Mouse (Mus musculus): ENCODE data around the gene Cpeb4. TPM values are rescaled to one million over a fixed set of nuclear protein-coding genes. Genes with fewer than 3 reads are reported as not detected.

Gene Cpeb4
- polyA plus RNA-seq, 1 experiment from 2014 or later: 43.4 TPM

GRCm38 (mm10) chr11:31831983-31832382, 40.0 kb upstream of the Cpeb4 start:
- Histone ChIP-seq H3K36me3 (ENCODE audit: control insufficient read depth, insufficient read depth, low read length) (no peaks in the 10 kb centered on the region), H3K9me3 (ENCODE audit: control insufficient read depth, low read length) (no peaks in the 10 kb centered on the region), H3K4me1 (ENCODE audit: control insufficient read depth, insufficient read depth, low read length) (no peaks in the 10 kb centered on the region; the same call in 1 of the 2 replicates), H3K27ac (ENCODE audit: low read depth, low read length) (no peak overlapping the region), H3K9ac (replicated peaks; ENCODE audit: low read depth, low read length) (no peak overlapping the region), H3K4me2 (ENCODE audit: low read depth, low read length) (no peak overlapping the region), H3K4me3 (ENCODE audit: low read depth, low read length) (no peak overlapping the region), H3K27me3 (ENCODE audit: control insufficient read depth, insufficient read depth, low read length) (no peaks in the 10 kb centered on the region)
- 93% methylated on average over 5 of the region's 5 CpGs for WGBS
- no peak for ATAC-seq (ENCODE audit: low read depth)

DNA sequence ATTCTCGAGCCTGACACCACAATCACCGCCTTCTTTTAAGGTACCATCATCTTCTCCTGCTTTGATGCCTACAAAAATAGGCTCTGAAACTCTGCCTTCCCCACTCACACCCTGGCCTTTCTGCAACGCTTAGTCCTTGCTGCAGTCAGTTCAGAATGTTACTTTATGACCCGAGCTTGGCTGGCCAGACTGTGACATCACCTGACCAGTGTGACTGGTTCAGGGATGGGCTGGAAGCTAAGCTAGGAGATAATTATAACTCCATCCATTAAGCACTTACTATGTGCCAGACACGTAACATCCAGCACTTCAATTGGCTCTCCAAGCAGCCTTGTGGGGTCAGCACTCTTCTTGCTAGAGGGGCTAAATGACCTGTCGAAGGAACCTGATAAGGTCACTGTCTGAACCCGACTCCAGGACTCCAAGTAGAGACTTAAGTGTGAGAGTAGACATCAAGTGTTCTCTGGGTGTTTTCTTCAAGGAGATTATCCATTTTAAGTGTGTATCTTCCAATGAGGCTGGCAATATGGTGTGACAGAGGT, 39.5 kb upstream of the Cpeb4 start:
- ATAC-seq (ENCODE audit: low read depth): no peak
- Histone ChIP-seq H3K36me3 (ENCODE audit: control insufficient read depth, insufficient read depth, low read length) (no peaks in the 10 kb centered on the region), H3K4me1 (ENCODE audit: control insufficient read depth, insufficient read depth, low read length) (no peaks in the 10 kb centered on the region; the same call in 1 of the 2 replicates), H3K27me3 (ENCODE audit: control insufficient read depth, insufficient read depth, low read length) (no peaks in the 10 kb centered on the region), H3K4me2 (ENCODE audit: low read depth, low read length) (no peak overlapping the region), H3K9ac (replicated peaks; ENCODE audit: low read depth, low read length) (no peak overlapping the region), H3K4me3 (ENCODE audit: low read depth, low read length) (no peak overlapping the region), H3K9me3 (ENCODE audit: control insufficient read depth, low read length) (no peaks in the 10 kb centered on the region), H3K27ac (ENCODE audit: low read depth, low read length) (0 out of 2 replicates have a peak overlapping the region, but pooled peaks have one; percentile 10)
- 87% methylated on average over 7 of the region's 7 CpGs for WGBS

GRCm38 (mm10) chr11:31833506-31833905, 38.5 kb upstream of the Cpeb4 start:
- Histone ChIP-seq H3K9ac (replicated peaks; ENCODE audit: low read depth, low read length) (no peak overlapping the region), H3K27ac (ENCODE audit: low read depth, low read length) (no peak overlapping the region), H3K36me3 (ENCODE audit: control insufficient read depth, insufficient read depth, low read length) (no peaks in the 10 kb centered on the region), H3K9me3 (ENCODE audit: control insufficient read depth, low read length) (no peaks in the 10 kb centered on the region), H3K27me3 (ENCODE audit: control insufficient read depth, insufficient read depth, low read length) (no peaks in the 10 kb centered on the region), H3K4me1 (ENCODE audit: control insufficient read depth, insufficient read depth, low read length) (peaks cover 1% of the 10 kb centered on the region; the same call in 1 of the 2 replicates), H3K4me3 (ENCODE audit: low read depth, low read length) (no peak overlapping the region), H3K4me2 (ENCODE audit: low read depth, low read length) (no peak overlapping the region)
- 36% methylated on average over 2 of the region's 2 CpGs for WGBS
- no peak for ATAC-seq (ENCODE audit: low read depth)

GRCm38 (mm10) chr11:31835352-31835751, 36.7 kb upstream of the Cpeb4 start:
- no peak for ATAC-seq (ENCODE audit: low read depth)
- H3K4me3 ChIP-seq (ENCODE audit: low read depth, low read length): no peak overlapping the region
- H3K4me1 ChIP-seq (ENCODE audit: control insufficient read depth, insufficient read depth, low read length): peaks cover 14% of the 10 kb centered on the region; the same call in 1 of the 2 replicates
- H3K9me3 ChIP-seq (ENCODE audit: control insufficient read depth, low read length): no peaks in the 10 kb centered on the region
- no peak overlapping the region for H3K27ac ChIP-seq (ENCODE audit: low read depth, low read length)
- H3K9ac ChIP-seq (replicated peaks; ENCODE audit: low read depth, low read length): no peak overlapping the region
- H3K4me2 ChIP-seq (ENCODE audit: low read depth, low read length): no peak overlapping the region
- WGBS: 91% methylated on average over 3 of the region's 3 CpGs
- no peaks in the 10 kb centered on the region for H3K36me3 ChIP-seq (ENCODE audit: control insufficient read depth, insufficient read depth, low read length)
- no peaks in the 10 kb centered on the region for H3K27me3 ChIP-seq (ENCODE audit: control insufficient read depth, insufficient read depth, low read length)

DNA sequence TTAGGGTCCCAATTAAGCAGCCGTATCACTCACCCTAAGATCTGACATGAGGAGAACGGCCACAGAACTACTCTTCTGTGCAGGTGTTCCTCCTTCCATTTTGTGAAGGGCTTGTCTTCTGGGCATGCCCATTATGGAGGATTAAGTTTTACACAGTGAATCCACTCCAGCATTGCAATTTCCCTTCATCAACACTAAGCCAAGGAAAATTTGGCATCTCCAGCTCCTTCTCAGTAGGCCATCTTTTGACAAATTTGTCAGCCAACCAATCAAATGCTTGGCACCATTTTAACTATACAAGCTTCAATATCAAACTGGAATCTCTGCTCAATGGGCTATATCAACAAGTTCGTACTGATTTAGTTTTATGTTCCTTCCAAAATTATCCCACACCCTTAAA, 34.8 kb upstream of the Cpeb4 start:
- no peak overlapping the region for H3K4me2 ChIP-seq (ENCODE audit: low read depth, low read length)
- WGBS: 92% methylated on average over 3 of the region's 3 CpGs
- no peaks in the 10 kb centered on the region for H3K9me3 ChIP-seq (ENCODE audit: control insufficient read depth, low read length)
- no peak for ATAC-seq (ENCODE audit: low read depth)
- H3K36me3 ChIP-seq (ENCODE audit: control insufficient read depth, insufficient read depth, low read length): no peaks in the 10 kb centered on the region
- no peak overlapping the region for H3K27ac ChIP-seq (ENCODE audit: low read depth, low read length)
- no peak overlapping the region for H3K4me3 ChIP-seq (ENCODE audit: low read depth, low read length)
- no peak overlapping the region for H3K9ac ChIP-seq (replicated peaks; ENCODE audit: low read depth, low read length)
- H3K27me3 ChIP-seq (ENCODE audit: control insufficient read depth, insufficient read depth, low read length): no peaks in the 10 kb centered on the region
- 0 out of 2 replicates have a peak, but pooled peaks cover 14% of the 10 kb centered on the region for H3K4me1 ChIP-seq (ENCODE audit: control insufficient read depth, insufficient read depth, low read length)

- Histone ChIP-seq H3K4me3 (ENCODE audit: low read depth, low read length) (no peak overlapping the region), H3K27ac (ENCODE audit: low read depth, low read length) (no peak overlapping the region), H3K27me3 (ENCODE audit: control insufficient read depth, insufficient read depth, low read length) (no peaks in the 10 kb centered on the region), H3K9ac (replicated peaks; ENCODE audit: low read depth, low read length) (no peak overlapping the region), H3K36me3 (ENCODE audit: control insufficient read depth, insufficient read depth, low read length) (no peaks in the 10 kb centered on the region), H3K4me2 (ENCODE audit: low read depth, low read length) (no peak overlapping the region), H3K4me1 (ENCODE audit: control insufficient read depth, insufficient read depth, low read length) (0 out of 2 replicates have a peak, but pooled peaks cover 14% of the 10 kb centered on the region), H3K9me3 (ENCODE audit: control insufficient read depth, low read length) (no peaks in the 10 kb centered on the region)
- WGBS: 94% methylated on average over 4 of the region's 4 CpGs
- no peak for ATAC-seq (ENCODE audit: low read depth)
These were observed 34.3 kb upstream of the Cpeb4 start for GRCm38 (mm10) chr11:31837753-31838152.

- Histone ChIP-seq H3K4me3 (ENCODE audit: low read depth, low read length) (no peak overlapping the region), H3K9ac (replicated peaks; ENCODE audit: low read depth, low read length) (no peak overlapping the region), H3K4me1 (ENCODE audit: control insufficient read depth, insufficient read depth, low read length) (0 out of 2 replicates have a peak, but pooled peaks cover 14% of the 10 kb centered on the region), H3K27me3 (ENCODE audit: control insufficient read depth, insufficient read depth, low read length) (no peaks in the 10 kb centered on the region), H3K4me2 (ENCODE audit: low read depth, low read length) (no peak overlapping the region), H3K27ac (ENCODE audit: low read depth, low read length) (peak overlapping the region; percentile 40; the same call in 1 of the 2 replicates), H3K9me3 (ENCODE audit: control insufficient read depth, low read length) (no peaks in the 10 kb centered on the region), H3K36me3 (ENCODE audit: control insufficient read depth, insufficient read depth, low read length) (no peaks in the 10 kb centered on the region)
- WGBS: 33% methylated on average over 7 of the region's 7 CpGs
- peak; percentile 78 for ATAC-seq (ENCODE audit: low read depth)
These were observed 33.4 kb upstream of the Cpeb4 start for GRCm38 (mm10) chr11:31838442-31839083.

- no peaks in the 10 kb centered on the region for H3K9me3 ChIP-seq (ENCODE audit: control insufficient read depth, low read length)
- no peak overlapping the region for H3K9ac ChIP-seq (replicated peaks; ENCODE audit: low read depth, low read length)
- H3K36me3 ChIP-seq (ENCODE audit: control insufficient read depth, insufficient read depth, low read length): no peaks in the 10 kb centered on the region
- ATAC-seq (ENCODE audit: low read depth): peak; percentile 44; the same call in 1 of the 2 replicates
- no peak overlapping the region for H3K4me2 ChIP-seq (ENCODE audit: low read depth, low read length)
- H3K27ac ChIP-seq (ENCODE audit: low read depth, low read length): peak overlapping the region; percentile 40
- H3K27me3 ChIP-seq (ENCODE audit: control insufficient read depth, insufficient read depth, low read length): no peaks in the 10 kb centered on the region
- H3K4me3 ChIP-seq (ENCODE audit: low read depth, low read length): no peak overlapping the region
- H3K4me1 ChIP-seq (ENCODE audit: control insufficient read depth, insufficient read depth, low read length): 0 out of 2 replicates have a peak, but pooled peaks cover 14% of the 10 kb centered on the region
- WGBS: 18% methylated on average over 6 of the region's 6 CpGs
These were observed 32.9 kb upstream of the Cpeb4 start for GRCm38 (mm10) chr11:31839084-31839460.

DNA sequence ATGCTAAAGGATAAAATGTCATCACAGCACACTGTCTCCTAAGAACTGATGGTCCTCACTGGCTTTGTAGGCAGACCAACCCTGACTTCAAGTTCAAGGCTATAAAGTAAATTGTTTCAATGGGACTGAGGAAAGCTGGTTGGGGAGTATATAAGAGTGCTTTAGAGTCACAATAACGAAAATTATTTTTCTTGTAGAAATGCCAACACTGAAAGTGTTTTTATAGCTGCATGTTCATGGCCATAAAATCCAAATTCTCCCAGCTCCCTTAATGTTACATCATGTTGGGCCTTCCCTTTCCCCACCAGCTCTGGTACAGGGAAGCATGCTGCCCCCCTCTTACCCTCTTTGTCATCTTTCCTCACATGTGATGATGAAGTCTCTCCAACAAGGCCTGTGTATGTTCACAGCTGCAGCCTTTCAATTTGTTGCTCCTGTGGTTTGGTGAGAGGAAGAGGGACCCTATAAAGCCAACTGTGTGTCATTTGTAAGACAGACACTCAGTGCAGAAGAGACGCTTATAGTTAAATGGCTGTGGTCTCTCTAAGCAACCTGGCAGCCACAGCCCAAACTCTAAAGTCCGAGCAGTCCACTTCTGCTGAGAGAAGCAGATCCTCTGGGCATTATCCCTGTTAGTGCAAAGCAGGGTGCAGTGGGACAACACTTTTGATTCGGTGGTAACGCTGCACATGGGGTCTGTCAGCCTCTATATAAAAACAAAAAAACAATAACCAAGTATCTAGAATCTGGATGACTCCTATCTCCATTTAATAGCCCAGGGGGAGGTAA, 29.6 kb upstream of the Cpeb4 start:
- Histone ChIP-seq H3K27ac (ENCODE audit: low read depth, low read length) (no peak overlapping the region), H3K4me3 (ENCODE audit: low read depth, low read length) (no peak overlapping the region), H3K9me3 (ENCODE audit: control insufficient read depth, low read length) (no peaks in the 10 kb centered on the region), H3K4me1 (ENCODE audit: control insufficient read depth, insufficient read depth, low read length) (0 out of 2 replicates have a peak, but pooled peaks cover 14% of the 10 kb centered on the region), H3K27me3 (ENCODE audit: control insufficient read depth, insufficient read depth, low read length) (no peaks in the 10 kb centered on the region), H3K9ac (replicated peaks; ENCODE audit: low read depth, low read length) (no peak overlapping the region), H3K36me3 (ENCODE audit: control insufficient read depth, insufficient read depth, low read length) (no peaks in the 10 kb centered on the region), H3K4me2 (ENCODE audit: low read depth, low read length) (no peak overlapping the region)
- 73% methylated on average over 5 of the region's 5 CpGs for WGBS
- no peak for ATAC-seq (ENCODE audit: low read depth)

Data from neural tube, embryonic 14.5 days (tissue).